Mouse (Mus musculus): ENCODE data around the gene Lrrc28. TPM values are rescaled to one million over a fixed set of nuclear protein-coding genes. Genes with fewer than 3 reads are reported as not detected.

The Lrrc28 gene
- polyA plus RNA-seq, 1 experiment from 2014 or later: 11.5 TPM

GRCm38 (mm10) chr7:67618316-67618715 is 26.8 kb downstream of the Lrrc28 start:
- H3K9ac ChIP-seq (ENCODE audit: low read depth, low read length): no peak overlapping the region
- no peak for ATAC-seq (replicated peaks; ENCODE audit: insufficient number of reproducible peaks, low FRiP score, low TSS enrichment)
- H3K36me3 ChIP-seq (ENCODE audit: control insufficient read depth, insufficient read depth, low read length): no peaks in the 10 kb centered on the region
- 81% methylated on average over 3 of the region's 3 CpGs for WGBS (ENCODE audit: insufficient replicate concordance)
- H3K4me1 ChIP-seq (ENCODE audit: control insufficient read depth, insufficient read depth, low read length): peaks cover 21% of the 10 kb centered on the region; the same call in 1 of the 2 replicates
- no peak overlapping the region for H3K27ac ChIP-seq (ENCODE audit: low read depth, low read length)
- no peaks in the 10 kb centered on the region for H3K9me3 ChIP-seq (replicated peaks; ENCODE audit: control insufficient read depth, low read length)
- H3K27me3 ChIP-seq (ENCODE audit: control insufficient read depth, insufficient read depth, low read length): no peaks in the 10 kb centered on the region
- H3K4me3 ChIP-seq (ENCODE audit: low read depth, low read length): no peak overlapping the region
- no peak overlapping the region for H3K4me2 ChIP-seq

- H3K4me2 ChIP-seq: no peak overlapping the region
- no peak for ATAC-seq (replicated peaks; ENCODE audit: insufficient number of reproducible peaks, low FRiP score, low TSS enrichment)
- no peaks in the 10 kb centered on the region for H3K36me3 ChIP-seq (ENCODE audit: control insufficient read depth, insufficient read depth, low read length)
- no peak overlapping the region for H3K9ac ChIP-seq (ENCODE audit: low read depth, low read length)
- 93% methylated on average over 10 of the region's 10 CpGs for WGBS (ENCODE audit: insufficient replicate concordance)
- H3K27me3 ChIP-seq (ENCODE audit: control insufficient read depth, insufficient read depth, low read length): no peaks in the 10 kb centered on the region
- H3K27ac ChIP-seq (ENCODE audit: low read depth, low read length): no peak overlapping the region
- no peak overlapping the region for H3K4me3 ChIP-seq (ENCODE audit: low read depth, low read length)
- H3K9me3 ChIP-seq (replicated peaks; ENCODE audit: control insufficient read depth, low read length): no peaks in the 10 kb centered on the region
- H3K4me1 ChIP-seq (ENCODE audit: control insufficient read depth, insufficient read depth, low read length): peaks cover 21% of the 10 kb centered on the region; the same call in 1 of the 2 replicates
Observed at GRCm38 (mm10) chr7:67617646-67618045, 27.4 kb downstream of the Lrrc28 start.

GRCm38 (mm10) chr7:67616890-67617289 is 28.2 kb downstream of the Lrrc28 start:
- Histone ChIP-seq H3K4me3 (ENCODE audit: low read depth, low read length) (no peak overlapping the region), H3K27me3 (ENCODE audit: control insufficient read depth, insufficient read depth, low read length) (no peaks in the 10 kb centered on the region), H3K9me3 (replicated peaks; ENCODE audit: control insufficient read depth, low read length) (no peaks in the 10 kb centered on the region), H3K27ac (ENCODE audit: low read depth, low read length) (0 out of 2 replicates have a peak overlapping the region, but pooled peaks have one; percentile 29), H3K36me3 (ENCODE audit: control insufficient read depth, insufficient read depth, low read length) (no peaks in the 10 kb centered on the region), H3K9ac (ENCODE audit: low read depth, low read length) (no peak overlapping the region), H3K4me2 (no peak overlapping the region), H3K4me1 (ENCODE audit: control insufficient read depth, insufficient read depth, low read length) (peaks cover 21% of the 10 kb centered on the region; the same call in 1 of the 2 replicates)
- 55% methylated on average over 4 of the region's 4 CpGs for WGBS (ENCODE audit: insufficient replicate concordance)
- no peak for ATAC-seq (replicated peaks; ENCODE audit: insufficient number of reproducible peaks, low FRiP score, low TSS enrichment)

- H3K27ac ChIP-seq (ENCODE audit: low read depth, low read length): peak overlapping the region; percentile 24; the same call in 1 of the 2 replicates
Observed at GRCm38 (mm10) chr7:67614464-67614861, 30.6 kb downstream of the Lrrc28 start.

GRCm38 (mm10) chr7:67613795-67614463 is 31.1 kb downstream of the Lrrc28 start:
- H3K36me3 ChIP-seq (ENCODE audit: control insufficient read depth, insufficient read depth, low read length): no peaks in the 10 kb centered on the region

More at GRCm38 (mm10) chr7:67614464-67614861, 30.6 kb downstream of the Lrrc28 start:
- 78% methylated on average over 7 of the region's 7 CpGs for WGBS (ENCODE audit: insufficient replicate concordance)
- no peak for ATAC-seq (replicated peaks; ENCODE audit: insufficient number of reproducible peaks, low FRiP score, low TSS enrichment)
- H3K27me3 ChIP-seq (ENCODE audit: control insufficient read depth, insufficient read depth, low read length): no peaks in the 10 kb centered on the region
- no peaks in the 10 kb centered on the region for H3K9me3 ChIP-seq (replicated peaks; ENCODE audit: control insufficient read depth, low read length)
- H3K9ac ChIP-seq (ENCODE audit: low read depth, low read length): no peak overlapping the region
- no peak overlapping the region for H3K4me3 ChIP-seq (ENCODE audit: low read depth, low read length)
- H3K36me3 ChIP-seq (ENCODE audit: control insufficient read depth, insufficient read depth, low read length): no peaks in the 10 kb centered on the region
- 0 out of 2 replicates have a peak overlapping the region, but pooled peaks have one; percentile 15 for H3K4me2 ChIP-seq
- peaks cover 21% of the 10 kb centered on the region; the same call in 1 of the 2 replicates for H3K4me1 ChIP-seq (ENCODE audit: control insufficient read depth, insufficient read depth, low read length)

GRCm38 (mm10) chr7:67608348-67609024 is 36.6 kb downstream of the Lrrc28 start:
- no peaks in the 10 kb centered on the region for H3K36me3 ChIP-seq (ENCODE audit: control insufficient read depth, insufficient read depth, low read length)
- H3K4me2 ChIP-seq: no peak overlapping the region; the same call in 1 of the 2 replicates
- H3K27me3 ChIP-seq (ENCODE audit: control insufficient read depth, insufficient read depth, low read length): no peaks in the 10 kb centered on the region
- no peak overlapping the region for H3K27ac ChIP-seq (ENCODE audit: low read depth, low read length)
- 60% methylated on average over 4 of the region's 4 CpGs for WGBS (ENCODE audit: insufficient replicate concordance)
- peaks cover 11% of the 10 kb centered on the region for H3K4me1 ChIP-seq (ENCODE audit: control insufficient read depth, insufficient read depth, low read length)
- no peaks in the 10 kb centered on the region for H3K9me3 ChIP-seq (replicated peaks; ENCODE audit: control insufficient read depth, low read length)
- no peak overlapping the region for H3K9ac ChIP-seq (ENCODE audit: low read depth, low read length)
- no peak for ATAC-seq (replicated peaks; ENCODE audit: insufficient number of reproducible peaks, low FRiP score, low TSS enrichment)
- no peak overlapping the region for H3K4me3 ChIP-seq (ENCODE audit: low read depth, low read length)

More at GRCm38 (mm10) chr7:67613795-67614463, 31.1 kb downstream of the Lrrc28 start:
- peak overlapping the region; percentile 24; the same call in 1 of the 2 replicates for H3K27ac ChIP-seq (ENCODE audit: low read depth, low read length)
- peaks cover 21% of the 10 kb centered on the region; the same call in 1 of the 2 replicates for H3K4me1 ChIP-seq (ENCODE audit: control insufficient read depth, insufficient read depth, low read length)
- H3K4me2 ChIP-seq: peak overlapping the region; percentile 15; the same call in 1 of the 2 replicates
- H3K4me3 ChIP-seq (ENCODE audit: low read depth, low read length): no peak overlapping the region
- no peak overlapping the region for H3K9ac ChIP-seq (ENCODE audit: low read depth, low read length)
- H3K9me3 ChIP-seq (replicated peaks; ENCODE audit: control insufficient read depth, low read length): no peaks in the 10 kb centered on the region
- no peaks in the 10 kb centered on the region for H3K27me3 ChIP-seq (ENCODE audit: control insufficient read depth, insufficient read depth, low read length)
- ATAC-seq (replicated peaks; ENCODE audit: insufficient number of reproducible peaks, low FRiP score, low TSS enrichment): peak; percentile 61; the same call in 1 of the 2 replicates
- 46% methylated on average over 10 of the region's 10 CpGs for WGBS (ENCODE audit: insufficient replicate concordance)

- H3K4me3 ChIP-seq (ENCODE audit: low read depth, low read length): no peak overlapping the region
- no peaks in the 10 kb centered on the region for H3K9me3 ChIP-seq (replicated peaks; ENCODE audit: control insufficient read depth, low read length)
- no peaks in the 10 kb centered on the region for H3K27me3 ChIP-seq (ENCODE audit: control insufficient read depth, insufficient read depth, low read length)
- ATAC-seq (replicated peaks; ENCODE audit: insufficient number of reproducible peaks, low FRiP score, low TSS enrichment): no peak
- H3K4me1 ChIP-seq (ENCODE audit: control insufficient read depth, insufficient read depth, low read length): peaks cover 11% of the 10 kb centered on the region
- H3K27ac ChIP-seq (ENCODE audit: low read depth, low read length): 0 out of 2 replicates have a peak overlapping the region, but pooled peaks have one; percentile 43
- WGBS (ENCODE audit: insufficient replicate concordance): 58% methylated on average over 5 of the region's 5 CpGs
- no peak overlapping the region for H3K9ac ChIP-seq (ENCODE audit: low read depth, low read length)
- H3K4me2 ChIP-seq: no peak overlapping the region; the same call in 1 of the 2 replicates
- H3K36me3 ChIP-seq (ENCODE audit: control insufficient read depth, insufficient read depth, low read length): no peaks in the 10 kb centered on the region
Observed at GRCm38 (mm10) chr7:67607669-67608347, 37.3 kb downstream of the Lrrc28 start.

- Histone ChIP-seq H3K4me2 (no peak overlapping the region), H3K27ac (ENCODE audit: low read depth, low read length) (no peak overlapping the region), H3K4me1 (ENCODE audit: control insufficient read depth, insufficient read depth, low read length) (peaks cover 11% of the 10 kb centered on the region), H3K9ac (ENCODE audit: low read depth, low read length) (no peak overlapping the region), H3K27me3 (ENCODE audit: control insufficient read depth, insufficient read depth, low read length) (no peaks in the 10 kb centered on the region), H3K36me3 (ENCODE audit: control insufficient read depth, insufficient read depth, low read length) (no peaks in the 10 kb centered on the region), H3K9me3 (replicated peaks; ENCODE audit: control insufficient read depth, low read length) (no peaks in the 10 kb centered on the region), H3K4me3 (ENCODE audit: low read depth, low read length) (no peak overlapping the region)
- WGBS (ENCODE audit: insufficient replicate concordance): 79% methylated on average over 1 of the region's 1 CpGs
- ATAC-seq (replicated peaks; ENCODE audit: insufficient number of reproducible peaks, low FRiP score, low TSS enrichment): no peak
Observed at GRCm38 (mm10) chr7:67606250-67606649, 38.8 kb downstream of the Lrrc28 start.
